Mouse (Mus musculus) macrophage (primary cell): ENCODE data around the gene Gphb5. TPM values are rescaled to one million over a fixed set of nuclear protein-coding genes. Genes with fewer than 3 reads are reported as not detected.

ENCODE experiments used
- H3K27ac ChIP-seq: fragments of 350-480 bp; formaldehyde crosslinking; 2 replicates; pipeline ENCODE4 v1.9.0; 2021
- H3K36me3 ChIP-seq: fragments of 350-480 bp; formaldehyde crosslinking; 2 replicates; pipeline ENCODE4 v1.9.0; 2021; ENCODE audit errors: inconsistent target
- H3K4me3 ChIP-seq: fragments of 350-480 bp; formaldehyde crosslinking; 2 replicates; pipeline ENCODE4 v1.9.0; 2021; ENCODE audit errors: inconsistent target
- H3K79me2 ChIP-seq: fragments of 350-480 bp; formaldehyde crosslinking; 2 replicates; pipeline ENCODE4 v1.9.0; 2021; ENCODE audit errors: inconsistent target
- WGBS: methylation state at CpG from one replicate; pipeline ENCODE4 v1.1.7; 2026; ENCODE audit warnings: inconsistent platforms; ENCODE audit not compliant: missing documents; 5-methylcytosine and 5-hydroxymethylcytosine counted together
- polyA plus RNA-seq: library from polyadenylated mRNA; stranded (reverse); fragments of 250-400 nt; gene quantifications from 3 replicates; pipeline ENCODE4 v1.2.4, GENCODE M21; 2018; ENCODE audit warnings: inconsistent platforms

Gphb5 gene
- polyA plus RNA-seq, 1 experiment from 2014 or later = not detected

DNA sequence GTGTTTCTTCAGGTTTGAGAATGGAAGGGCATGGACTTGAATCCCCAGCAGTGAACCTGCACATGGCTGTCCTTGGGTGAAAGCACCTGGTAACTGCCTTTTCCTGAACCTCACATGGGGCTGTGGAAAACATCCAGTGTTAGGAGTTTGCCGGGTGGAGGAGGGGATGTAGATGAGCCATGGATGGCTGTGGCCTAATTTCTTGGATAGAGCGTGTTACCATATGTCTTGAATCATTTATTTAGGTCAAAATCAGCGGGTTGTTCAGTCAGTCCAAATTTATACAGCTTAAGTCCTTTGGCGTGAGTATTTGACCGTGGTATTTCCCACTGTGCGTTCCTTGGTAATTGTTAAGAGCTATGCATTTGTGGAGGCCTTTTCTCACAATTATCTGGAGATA lies 40.5 kb downstream of the Gphb5 start:
- Histone ChIP-seq H3K4me3 (no peak overlapping the region), H3K27ac (no peak overlapping the region), H3K79me2 (no peaks in the 10 kb centered on the region), H3K36me3 (no peaks in the 10 kb centered on the region)
- WGBS = 90% methylated on average over 6 of the region's 6 CpGs

DNA sequence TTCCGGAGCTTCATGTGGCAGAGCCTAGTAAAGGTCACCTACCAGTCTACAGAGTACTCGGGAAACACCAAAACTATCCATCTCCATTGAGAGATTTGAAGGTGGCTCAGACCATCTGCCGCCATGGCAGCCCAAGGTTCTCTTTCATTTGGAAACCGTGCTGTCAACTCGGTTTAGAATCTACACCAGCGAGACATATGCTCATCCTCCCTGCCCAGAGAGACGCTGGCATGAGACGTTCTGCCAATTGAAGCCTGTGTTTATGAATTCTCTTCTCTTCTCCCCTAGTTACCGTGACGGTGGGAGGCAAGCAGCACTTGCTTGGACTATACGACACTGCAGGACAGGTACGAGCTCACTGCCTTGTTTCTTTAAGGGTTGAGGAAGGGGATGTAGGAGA lies 41.5 kb downstream of the Gphb5 start:
- Histone ChIP-seq H3K4me3 (no peak overlapping the region), H3K79me2 (no peaks in the 10 kb centered on the region), H3K36me3 (no peaks in the 10 kb centered on the region), H3K27ac (no peak overlapping the region)
- WGBS = 95% methylated on average over 12 of the region's 12 CpGs

DNA sequence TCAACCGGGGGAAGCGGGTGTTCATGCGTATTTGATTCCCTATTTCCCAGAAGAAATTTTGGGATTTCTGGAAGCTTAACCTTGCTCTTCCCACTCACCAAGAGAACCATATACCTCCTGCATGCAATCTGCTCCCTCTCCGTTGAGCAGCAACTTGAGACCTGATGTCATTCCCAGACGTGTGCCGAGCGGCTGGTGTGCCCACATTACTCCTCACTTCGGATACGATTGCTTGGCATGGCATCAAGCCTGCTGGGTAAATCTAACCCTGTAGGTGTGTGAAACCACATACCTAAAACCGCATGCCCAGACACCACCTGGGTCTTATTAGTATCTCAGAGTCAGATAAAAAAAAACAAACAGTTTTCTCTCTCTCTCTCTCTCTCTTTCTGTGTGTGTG lies 42.1 kb downstream of the Gphb5 start:
- Histone ChIP-seq H3K27ac (no peak overlapping the region), H3K36me3 (no peaks in the 10 kb centered on the region), H3K79me2 (no peaks in the 10 kb centered on the region), H3K4me3 (no peak overlapping the region)
- WGBS = 97% methylated on average over 10 of the region's 10 CpGs

DNA sequence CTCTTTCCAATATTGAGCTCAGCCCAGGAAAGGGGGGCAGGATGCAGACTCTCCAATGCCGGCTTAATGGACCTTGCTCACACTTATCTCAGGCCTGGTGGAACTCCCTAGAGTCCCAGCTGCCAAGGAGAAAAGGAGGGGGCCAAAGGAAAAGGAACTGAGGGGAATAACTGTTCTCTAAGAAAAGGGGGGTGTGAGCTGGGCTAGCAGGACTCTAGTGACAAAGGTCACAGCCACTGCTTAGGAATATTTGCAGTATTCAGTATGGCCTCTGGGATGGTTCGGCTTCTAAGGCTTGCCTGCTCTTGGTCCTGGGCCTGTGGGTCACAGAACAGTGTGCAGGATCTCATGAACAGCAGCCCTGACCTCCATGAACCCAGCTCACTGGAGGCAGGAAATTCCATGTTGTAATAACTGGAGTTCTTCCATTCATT lies 47.1 kb downstream of the Gphb5 start:
- no peak overlapping the region for H3K27ac ChIP-seq
- 82% methylated on average over 2 of the region's 2 CpGs for WGBS

DNA sequence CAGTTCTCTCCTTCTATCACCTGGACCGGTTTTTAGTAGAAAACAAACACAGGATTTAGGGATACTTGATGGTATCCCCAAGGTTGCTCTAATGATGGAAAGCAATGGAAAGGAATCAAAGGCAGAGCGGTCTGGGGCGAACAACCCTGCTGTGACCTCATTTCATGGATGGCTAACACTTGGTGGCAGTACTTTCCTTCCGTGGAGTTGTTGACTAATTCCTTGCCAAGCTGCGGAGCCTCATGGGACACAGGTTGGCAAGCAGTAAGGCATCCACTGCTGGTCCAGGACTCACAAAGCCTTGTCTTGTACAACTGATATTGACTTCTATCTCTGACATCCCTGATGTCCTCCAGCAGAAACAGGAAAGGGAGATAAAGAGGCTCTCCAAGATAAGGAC lies 48.1 kb downstream of the Gphb5 start:
- Histone ChIP-seq H3K4me3 (no peak overlapping the region), H3K27ac (no peak overlapping the region), H3K36me3 (no peaks in the 10 kb centered on the region), H3K79me2 (no peaks in the 10 kb centered on the region)
- 93% methylated on average over 5 of the region's 5 CpGs for WGBS

More for the DNA sequence above, 47.1 kb downstream of the Gphb5 start:
- Histone ChIP-seq H3K79me2 (no peaks in the 10 kb centered on the region), H3K4me3 (no peak overlapping the region), H3K36me3 (no peaks in the 10 kb centered on the region)

DNA sequence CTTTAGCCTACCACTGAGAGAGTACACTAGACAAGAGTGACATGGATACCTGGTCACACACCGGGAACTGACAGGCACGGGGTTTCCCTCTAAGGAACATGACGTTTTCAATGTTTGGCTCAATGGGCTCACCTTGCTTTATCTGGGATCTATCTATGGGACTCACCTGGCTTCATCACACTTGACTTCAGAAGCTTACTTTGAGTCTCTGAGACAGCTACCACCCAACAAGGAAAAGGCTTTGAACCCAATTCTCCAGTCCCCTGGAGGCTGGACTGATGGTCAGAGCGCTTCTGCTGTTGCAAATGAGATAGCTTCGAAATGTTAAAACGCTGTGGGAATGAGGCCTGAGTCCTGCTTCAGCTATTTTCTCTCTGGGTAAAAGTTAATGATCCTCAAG lies 49.2 kb downstream of the Gphb5 start:
- Histone ChIP-seq H3K79me2 (no peaks in the 10 kb centered on the region), H3K36me3 (no peaks in the 10 kb centered on the region), H3K27ac (no peak overlapping the region), H3K4me3 (no peak overlapping the region)
- WGBS = 96% methylated on average over 6 of the region's 6 CpGs

DNA sequence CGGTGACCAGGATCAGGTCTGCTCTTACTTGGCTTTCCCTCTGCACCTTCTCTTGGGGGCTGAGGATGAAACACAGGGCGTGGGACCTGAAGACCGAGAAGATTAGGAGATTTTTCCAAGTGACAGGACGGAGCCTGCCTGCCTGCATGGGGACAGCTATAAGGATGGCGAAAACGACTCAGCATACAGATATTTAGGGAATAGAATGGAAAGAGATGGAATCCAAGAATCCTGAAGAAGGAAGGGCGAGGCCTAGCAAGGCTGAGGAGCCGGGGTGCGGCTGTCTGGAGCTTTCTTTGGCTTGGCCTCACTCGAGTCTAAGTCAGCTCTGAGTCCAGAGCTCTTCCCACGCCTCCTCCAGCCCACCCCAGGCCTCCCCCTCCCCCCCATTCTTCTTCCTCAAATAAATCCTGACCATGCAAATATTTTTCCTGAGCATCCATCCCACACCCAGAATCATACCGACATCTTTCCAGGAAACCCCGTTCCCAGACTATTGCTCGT lies 50.9 kb downstream of the Gphb5 start:
- 95% methylated on average over 14 of the region's 14 CpGs for WGBS
- Histone ChIP-seq H3K36me3 (no peaks in the 10 kb centered on the region), H3K27ac (no peak overlapping the region), H3K4me3 (no peak overlapping the region), H3K79me2 (no peaks in the 10 kb centered on the region)

DNA sequence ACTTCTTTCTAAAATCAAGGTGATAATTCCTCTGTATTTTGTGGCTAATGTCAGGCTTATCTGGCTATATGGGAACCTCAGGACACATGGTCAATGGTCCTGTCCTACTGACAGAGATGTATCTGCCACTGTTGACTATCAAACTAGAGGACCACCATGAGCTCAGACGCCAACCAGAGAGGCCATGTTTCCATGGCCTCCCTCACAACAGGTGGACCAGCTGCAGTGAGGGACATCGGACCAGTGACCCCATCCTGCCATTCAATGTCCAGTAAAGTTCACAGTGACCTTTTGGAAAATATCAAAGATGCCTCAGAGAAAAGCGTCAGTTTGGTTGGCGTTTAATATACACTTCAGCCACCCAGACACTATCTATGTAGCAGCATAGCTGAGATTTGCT lies 52.2 kb downstream of the Gphb5 start:
- Histone ChIP-seq H3K79me2 (no peaks in the 10 kb centered on the region), H3K27ac (no peak overlapping the region), H3K4me3 (no peak overlapping the region), H3K36me3 (no peaks in the 10 kb centered on the region)
- 96% methylated on average over 4 of the region's 4 CpGs for WGBS

DNA sequence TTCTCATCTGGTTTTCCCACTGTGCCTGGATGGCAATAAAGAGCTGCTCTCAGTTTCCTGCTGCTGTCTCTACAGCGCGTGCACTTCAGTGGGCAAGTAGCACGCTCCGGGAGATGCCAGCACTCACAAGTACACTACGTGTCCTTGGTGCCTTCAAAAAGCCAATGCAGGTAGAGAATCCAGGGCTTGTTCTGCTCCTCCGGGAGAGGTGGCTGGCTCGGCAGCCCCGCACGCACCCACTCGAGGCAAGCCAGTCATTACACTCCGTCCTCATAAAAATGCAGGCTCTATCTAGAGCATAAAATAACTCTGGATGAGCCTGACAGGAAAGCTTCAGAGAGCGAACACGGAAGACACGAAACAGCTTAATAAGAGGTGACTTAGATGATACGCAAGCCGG lies 54.1 kb downstream of the Gphb5 start:
- WGBS = 95% methylated on average over 16 of the region's 16 CpGs
- no peak overlapping the region for H3K27ac ChIP-seq
- H3K79me2 ChIP-seq = no peaks in the 10 kb centered on the region
- H3K4me3 ChIP-seq = no peak overlapping the region
- no peaks in the 10 kb centered on the region for H3K36me3 ChIP-seq

Other genes with a start within 250 kb of the Gphb5 start
- not detected in 3 replicates for gene Kcnh5, start 239.4 kb downstream of the Gphb5 start, polyA plus RNA-seq
- 1.5 to 4.5 TPM (median 4.1 TPM) in 3 replicates for gene Rhoj, start 108.5 kb downstream of the Gphb5 start, polyA plus RNA-seq
- gene Ppp2r5e, start 179.5 kb upstream of the Gphb5 start, polyA plus RNA-seq = 21.2 to 25.5 TPM (median 24.4 TPM) in 3 replicates